Mouse (Mus musculus): Measurements from ENCODE around the gene Mrps2. TPM values are rescaled to one million over a fixed set of nuclear protein-coding genes. Genes with fewer than 3 reads are reported as not detected.

The Mrps2 gene
- polyA plus RNA-seq, 1 experiment from 2014 or later = 26.5 TPM

DNA sequence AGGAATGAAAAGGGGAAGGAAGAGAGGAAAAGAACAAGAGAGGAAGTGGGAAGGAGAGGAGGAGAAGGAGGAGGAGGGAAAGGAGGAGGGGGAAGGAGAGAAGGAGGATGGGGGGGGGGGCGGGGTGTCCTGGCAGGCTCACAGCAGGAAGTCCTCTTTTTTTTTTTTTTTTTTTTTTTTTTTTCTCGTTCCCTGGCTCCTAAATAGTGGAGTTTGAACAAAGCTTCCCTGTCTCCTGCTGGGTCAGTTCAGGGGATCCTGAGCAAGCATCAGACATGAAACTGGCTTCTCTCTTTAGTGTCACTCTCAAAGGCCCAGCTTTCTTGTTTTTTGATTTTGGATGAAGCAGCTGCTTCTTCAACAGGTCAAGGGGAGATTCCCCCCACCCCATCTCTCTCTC, 34.4 kb upstream of the Mrps2 start:
- Histone ChIP-seq H3K27ac (ENCODE audit: low read depth) (no peak overlapping the region), H3K4me2 (ENCODE audit: low read depth, low read length) (no peak overlapping the region), H3K27me3 (ENCODE audit: insufficient read depth, low read length) (no peaks in the 10 kb centered on the region), H3K4me3 (ENCODE audit: low read depth, low read length) (no peak overlapping the region), H3K9ac (replicated peaks) (no peak overlapping the region), H3K4me1 (ENCODE audit: insufficient read depth) (no peaks in the 10 kb centered on the region), H3K36me3 (replicated peaks; ENCODE audit: insufficient read depth, low read length) (no peaks in the 10 kb centered on the region), H3K9me3 (ENCODE audit: low read length) (no peaks in the 10 kb centered on the region)
- DNase-seq = no peak
- WGBS (ENCODE audit: insufficient replicate concordance) = no CpG with 5 or more reads among the region's 2 CpGs
- no peak for ATAC-seq
- TF ChIP-seq CTCF (IDR thresholded peaks at IDR 0.05; ENCODE audit: low read depth) = no peak
- TF ChIP-seq EP300 (IDR thresholded peaks at IDR 0.05; ENCODE audit: low read depth) = no peak

DNA sequence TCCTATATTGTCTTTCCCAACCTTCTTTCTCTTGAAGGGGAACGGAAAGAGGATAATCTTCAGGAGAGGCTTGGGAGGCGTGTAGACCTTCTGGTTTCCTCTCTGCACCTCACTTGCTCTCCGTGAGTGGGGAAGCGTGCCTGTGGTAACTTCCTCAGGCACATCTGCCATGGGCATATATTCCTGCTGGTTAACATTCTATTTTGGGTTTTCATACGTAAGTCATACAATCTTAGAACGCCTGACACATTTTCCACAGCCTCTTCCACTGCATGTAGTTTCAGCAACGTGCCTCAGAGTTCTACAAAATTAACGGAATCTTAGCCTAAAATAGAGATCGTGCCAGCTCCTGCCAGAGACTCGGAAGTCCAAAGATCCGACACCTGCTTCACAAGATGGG, 32.5 kb upstream of the Mrps2 start:
- TF ChIP-seq CTCF (IDR thresholded peaks at IDR 0.05; ENCODE audit: low read depth) (no peak), EP300 (IDR thresholded peaks at IDR 0.05; ENCODE audit: low read depth) (no peak)
- Histone ChIP-seq H3K27me3 (ENCODE audit: insufficient read depth, low read length) (no peaks in the 10 kb centered on the region), H3K9me3 (ENCODE audit: low read length) (no peaks in the 10 kb centered on the region), H3K4me2 (ENCODE audit: low read depth, low read length) (no peak overlapping the region), H3K9ac (replicated peaks) (no peak overlapping the region), H3K27ac (ENCODE audit: low read depth) (no peak overlapping the region), H3K36me3 (replicated peaks; ENCODE audit: insufficient read depth, low read length) (no peaks in the 10 kb centered on the region), H3K4me1 (ENCODE audit: insufficient read depth) (no peaks in the 10 kb centered on the region), H3K4me3 (ENCODE audit: low read depth, low read length) (no peak overlapping the region)
- ATAC-seq = no peak
- no peak for DNase-seq
- 73% methylated on average over 11 of the region's 11 CpGs for WGBS (ENCODE audit: insufficient replicate concordance)

DNA sequence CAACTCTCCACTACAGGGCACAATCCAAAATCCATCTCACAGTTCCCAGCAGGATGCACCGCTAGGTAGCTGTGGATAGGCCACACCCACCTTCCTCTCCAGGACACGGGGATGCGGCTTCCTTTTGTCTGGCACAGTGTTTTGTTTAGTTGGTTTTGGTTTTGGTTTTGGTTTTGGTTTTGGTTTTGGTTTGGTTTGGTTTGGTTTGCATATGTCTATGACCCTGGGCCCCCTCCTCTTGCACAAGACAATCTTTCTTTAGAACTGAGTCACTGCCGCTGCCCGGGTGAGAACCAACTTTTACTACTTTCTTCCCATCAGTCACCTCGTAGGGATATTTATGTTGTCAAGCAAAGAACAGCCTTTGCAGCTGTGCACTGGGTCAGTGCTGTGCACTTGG, 27.0 kb upstream of the Mrps2 start:
- ATAC-seq (no peak), DNase-seq (no peak)
- TF ChIP-seq CTCF (IDR thresholded peaks at IDR 0.05; ENCODE audit: low read depth) = no peak
- TF ChIP-seq EP300 (IDR thresholded peaks at IDR 0.05; ENCODE audit: low read depth) = no peak
- Histone ChIP-seq H3K9me3 (ENCODE audit: low read length) (no peaks in the 10 kb centered on the region), H3K4me3 (ENCODE audit: low read depth, low read length) (no peak overlapping the region), H3K36me3 (replicated peaks; ENCODE audit: insufficient read depth, low read length) (no peaks in the 10 kb centered on the region), H3K9ac (replicated peaks) (no peak overlapping the region), H3K27ac (ENCODE audit: low read depth) (no peak overlapping the region), H3K4me1 (ENCODE audit: insufficient read depth) (no peaks in the 10 kb centered on the region), H3K27me3 (ENCODE audit: insufficient read depth, low read length) (peaks cover 10% of the 10 kb centered on the region), H3K4me2 (ENCODE audit: low read depth, low read length) (no peak overlapping the region)
- WGBS (ENCODE audit: insufficient replicate concordance) = 60% methylated on average over 6 of the region's 6 CpGs

DNA sequence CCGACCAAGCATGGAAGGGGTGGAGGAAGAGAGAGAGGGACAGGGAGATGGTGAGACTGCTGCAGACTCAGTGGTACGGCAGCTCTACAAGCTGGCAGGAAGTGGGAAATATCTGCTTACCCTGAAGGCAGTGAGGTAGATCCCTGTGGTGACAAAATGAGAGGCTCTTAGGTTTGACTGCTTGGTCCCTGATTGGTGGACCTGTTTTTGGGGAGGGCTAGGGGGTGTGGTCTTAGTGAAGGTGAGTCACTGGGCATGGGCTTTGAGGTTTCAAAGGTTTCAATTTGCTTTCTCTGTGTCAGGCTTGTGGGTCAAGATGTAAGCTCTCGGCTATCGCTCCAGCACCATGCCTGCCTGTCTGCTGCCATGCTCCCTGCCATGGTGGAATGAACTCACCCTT, 22.8 kb upstream of the Mrps2 start:
- Histone ChIP-seq H3K4me2 (ENCODE audit: low read depth, low read length) (no peak overlapping the region), H3K9me3 (ENCODE audit: low read length) (no peaks in the 10 kb centered on the region), H3K9ac (replicated peaks) (no peak overlapping the region), H3K27me3 (ENCODE audit: insufficient read depth, low read length) (peaks cover 31% of the 10 kb centered on the region), H3K36me3 (replicated peaks; ENCODE audit: insufficient read depth, low read length) (no peaks in the 10 kb centered on the region), H3K27ac (ENCODE audit: low read depth) (no peak overlapping the region), H3K4me1 (ENCODE audit: insufficient read depth) (0 out of 2 replicates have a peak, but pooled peaks cover 3% of the 10 kb centered on the region), H3K4me3 (ENCODE audit: low read depth, low read length) (no peak overlapping the region)
- no peak for TF ChIP-seq EP300 (IDR thresholded peaks at IDR 0.05; ENCODE audit: low read depth)
- no peak for DNase-seq
- no peak for ATAC-seq
- WGBS (ENCODE audit: insufficient replicate concordance) = 63% methylated on average over 4 of the region's 4 CpGs

DNA sequence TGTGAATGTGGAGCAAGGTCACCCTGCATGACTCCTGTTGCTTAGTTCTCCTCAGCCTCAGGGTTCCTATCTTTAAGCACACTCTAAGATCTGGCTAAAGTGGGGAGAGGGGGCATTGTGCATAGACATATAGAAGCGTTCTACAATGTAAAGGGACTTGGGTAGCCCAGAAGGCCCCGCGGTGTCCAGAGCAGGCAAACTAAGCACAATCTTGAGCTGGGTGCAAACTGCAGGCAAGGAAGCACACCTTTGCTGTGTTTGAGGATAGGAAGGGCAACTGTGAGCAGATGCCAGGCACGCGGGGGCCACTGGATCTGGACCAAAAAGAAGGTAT, 21.7 kb upstream of the Mrps2 start:
- no peak overlapping the region for H3K27ac ChIP-seq (ENCODE audit: low read depth)
- peak overlapping the region; percentile 91 for H3K4me2 ChIP-seq (ENCODE audit: low read depth, low read length)
- H3K27me3 ChIP-seq (ENCODE audit: insufficient read depth, low read length) = peaks cover 31% of the 10 kb centered on the region
- H3K9me3 ChIP-seq (ENCODE audit: low read length) = no peaks in the 10 kb centered on the region
- H3K36me3 ChIP-seq (replicated peaks; ENCODE audit: insufficient read depth, low read length) = no peaks in the 10 kb centered on the region
- WGBS (ENCODE audit: insufficient replicate concordance) = 15% methylated on average over 5 of the region's 5 CpGs
- TF ChIP-seq EP300 (IDR thresholded peaks at IDR 0.05; ENCODE audit: low read depth) (no peak), CTCF (IDR thresholded peaks at IDR 0.05; ENCODE audit: low read depth) (no peak)
- DNase-seq = no peak
- H3K9ac ChIP-seq (replicated peaks) = no peak overlapping the region
- 0 out of 2 replicates have a peak, but pooled peaks cover 3% of the 10 kb centered on the region for H3K4me1 ChIP-seq (ENCODE audit: insufficient read depth)
- no peak for ATAC-seq
- H3K4me3 ChIP-seq (ENCODE audit: low read depth, low read length) = peak overlapping the region; percentile 53

DNA sequence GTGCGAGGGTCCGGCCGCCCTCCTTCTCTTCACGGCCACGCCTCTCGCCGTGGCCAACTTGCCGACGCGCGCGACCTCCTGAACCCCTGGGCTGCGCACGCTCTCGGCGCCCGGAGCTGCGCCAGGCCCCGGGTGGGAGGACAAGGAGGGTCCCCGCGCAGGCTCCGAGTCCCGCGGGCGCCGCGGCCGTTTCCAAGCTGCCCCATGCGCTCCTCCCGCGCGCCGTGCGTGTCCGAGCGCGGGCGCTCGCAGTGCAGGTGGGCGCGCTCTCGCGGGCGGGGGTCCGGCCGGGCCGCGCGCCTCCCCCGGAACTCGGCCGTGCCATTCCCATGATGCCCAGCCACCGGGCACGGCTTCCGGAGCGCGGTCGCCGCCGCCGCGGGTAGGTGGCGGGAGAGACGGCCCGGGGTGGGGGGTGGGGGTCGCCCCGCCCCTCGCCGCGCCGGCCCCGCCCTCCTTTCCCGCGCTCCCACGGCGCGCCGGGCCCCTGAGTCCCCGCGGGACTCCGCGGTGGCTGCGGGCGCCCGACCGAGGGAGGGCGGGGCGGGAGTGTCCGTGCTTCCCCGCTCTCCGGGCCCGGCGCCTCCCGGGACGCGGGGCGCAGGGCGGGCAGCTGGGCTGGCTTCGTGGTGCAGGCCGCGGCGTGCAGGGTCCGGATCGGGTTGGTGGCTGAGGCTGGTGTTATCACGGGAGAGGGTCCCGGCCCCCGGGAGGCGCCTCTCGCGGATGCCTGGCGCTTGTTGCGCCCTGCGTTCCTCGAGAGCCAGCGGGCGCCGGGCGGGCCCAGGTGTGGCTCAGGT, 21.2 kb upstream of the Mrps2 start, which contains the start of gene Ppp1r26:
Gene Ppp1r26 (plus strand): TSS at position 286 of the 800 bp plus-strand sequence.
- Histone ChIP-seq H3K36me3 (replicated peaks; ENCODE audit: insufficient read depth, low read length) (no peaks in the 10 kb centered on the region), H3K4me2 (ENCODE audit: low read depth, low read length) (peak within 1 kb of the TSS; percentile 91), H3K9me3 (ENCODE audit: low read length) (no peaks in the 10 kb centered on the region), H3K4me1 (ENCODE audit: insufficient read depth) (0 out of 2 replicates have a peak, but pooled peaks cover 3% of the 10 kb centered on the region), H3K27me3 (ENCODE audit: insufficient read depth, low read length) (peaks cover 31% of the 10 kb centered on the region), H3K9ac (replicated peaks) (peak within 1 kb of the TSS; percentile 22; the same call in 1 of the 2 replicates), H3K4me3 (ENCODE audit: low read depth, low read length) (peak within 1 kb of the TSS; percentile 53), H3K27ac (ENCODE audit: low read depth) (no peak within 1 kb of the TSS)
- TF ChIP-seq CTCF (IDR thresholded peaks at IDR 0.05; ENCODE audit: low read depth) = no peak
- no peak for TF ChIP-seq EP300 (IDR thresholded peaks at IDR 0.05; ENCODE audit: low read depth)
- WGBS (ENCODE audit: insufficient replicate concordance) = 4% methylated on average over 35 of the region's 118 CpGs
- no peak for ATAC-seq
- DNase-seq = no peak

Measured in liver, postnatal 0 days (tissue).